Mouse (Mus musculus) midbrain, embryonic 16.5 days (tissue): ENCODE data around the gene Ulk4. TPM values are rescaled to one million over a fixed set of nuclear protein-coding genes. Genes with fewer than 3 reads are reported as not detected.

Source experiments
- ATAC-seq: fragments of 200-750 bp; cut with Nextera tagmentation; 2 replicates; pipeline ENCODE4 v1.8.0; 2017; ENCODE audit warnings: moderate TSS enrichment
- H3K27ac ChIP-seq: fragments of 300-500 bp; sonication (generic); 2 replicates; pipeline ENCODE4 v1.5.1; 2014; ENCODE audit warnings: mild to moderate bottlenecking, low read length, mixed read lengths
- H3K27me3 ChIP-seq: fragments of 300-500 bp; sonication (generic); 2 replicates; pipeline ENCODE4 v1.6.1; 2014; ENCODE audit warnings: low read depth, low read length, mixed read lengths; ENCODE audit not compliant: control insufficient read depth, insufficient read depth
- H3K36me3 ChIP-seq: fragments of 300-500 bp; sonication (generic); 2 replicates; pipeline ENCODE4 v1.6.1; 2014; ENCODE audit warnings: mild to moderate bottlenecking, low read length, moderate library complexity, mixed read lengths; ENCODE audit not compliant: control insufficient read depth, insufficient read depth
- H3K4me1 ChIP-seq: fragments of 300-500 bp; sonication (generic); 2 replicates; pipeline ENCODE4 v1.6.1; 2014; ENCODE audit warnings: mild to moderate bottlenecking, low read length, mixed read lengths; ENCODE audit not compliant: control insufficient read depth, insufficient read depth
- H3K4me2 ChIP-seq: fragments of 300-500 bp; sonication (generic); 2 replicates; pipeline ENCODE4 v1.6.1; 2014; ENCODE audit warnings: mild to moderate bottlenecking, low read length, mixed read lengths
- H3K4me3 ChIP-seq: fragments of 300-500 bp; sonication (generic); 2 replicates; pipeline ENCODE4 v1.5.1; 2014; ENCODE audit warnings: low read depth, mild to moderate bottlenecking, low read length, moderate library complexity, mixed read lengths
- H3K9ac ChIP-seq: fragments of 300-500 bp; sonication (generic); 2 replicates; pipeline ENCODE4 v1.6.1; 2014; ENCODE audit warnings: low read depth, low read length, mixed read lengths
- H3K9me3 ChIP-seq: fragments of 300-500 bp; sonication (generic); replicated peaks from 2 replicates; pipeline ENCODE4 v1.6.1; 2014; ENCODE audit warnings: mild to moderate bottlenecking, low read length, mixed read lengths; ENCODE audit not compliant: control insufficient read depth, poor library complexity, severe bottlenecking
- WGBS: fragments of 180-500 bp; shearing (Covaris S2); extraction: QIAGEN DNeasy Blood & Tissue Kit; methylation state at CpG from one replicate; pipeline ENCODE4 v1.1.7; 2014; 5-methylcytosine and 5-hydroxymethylcytosine counted together
- polyA plus RNA-seq: library from polyadenylated mRNA; unstranded; fragments of >200 nt; fragmentation: Nextera tagmentation; extraction: Ambion mirVana; gene quantifications from 2 replicates; pipeline ENCODE4 v1.2.1, GENCODE M21; 2015

Gene Ulk4
- 102 and 112 TPM in 2 replicates for polyA plus RNA-seq

DNA sequence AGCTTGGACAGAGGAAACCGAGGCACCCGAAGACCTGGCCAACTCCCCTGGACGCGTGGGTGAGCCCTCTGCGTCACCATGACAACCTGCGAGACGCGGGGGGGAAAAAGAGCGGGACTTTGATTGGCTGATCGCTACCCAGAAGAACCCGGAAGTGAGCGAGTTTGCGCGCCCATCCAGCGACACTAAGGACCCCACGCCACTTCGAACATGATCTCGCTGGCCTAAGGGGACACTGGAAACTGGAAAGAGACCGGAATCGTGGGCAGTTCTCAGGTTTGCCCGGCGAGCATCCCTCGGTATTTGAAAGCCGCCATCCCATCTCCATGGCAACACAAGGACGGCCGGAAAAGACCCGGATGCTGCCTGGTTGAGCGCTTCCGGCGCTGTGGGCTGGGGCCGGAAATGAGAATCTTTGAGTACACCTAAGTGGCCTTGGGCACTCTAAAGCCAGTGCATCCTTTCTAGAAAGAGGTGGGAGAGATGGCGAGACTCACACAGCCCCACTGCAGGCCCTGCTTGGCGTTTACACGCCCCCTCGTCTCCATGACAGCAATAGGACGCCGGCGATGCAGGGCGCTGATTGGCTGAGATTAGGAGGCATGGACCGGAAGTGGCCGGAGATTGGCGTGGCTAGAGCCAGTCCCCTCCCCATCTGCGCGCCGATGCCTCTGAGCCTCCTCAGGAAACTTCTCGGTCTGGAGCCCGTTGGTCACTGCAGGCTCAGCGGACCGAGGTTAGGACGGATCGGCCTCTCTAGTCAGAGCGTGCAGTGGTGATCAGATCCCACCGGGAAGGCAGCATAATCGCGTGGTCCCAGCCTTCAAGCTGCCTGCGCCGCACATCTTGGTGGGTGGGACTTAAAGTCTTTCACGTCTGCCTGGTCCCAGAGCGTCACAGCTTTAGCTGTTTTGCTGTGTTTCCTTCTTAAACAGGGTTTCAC, at the start of gene Ulk4:
Gene Ulk4 (minus strand): TSS at position 80 of the 943 bp plus-strand sequence.
- Histone ChIP-seq H3K4me1 (peaks cover 16% of the 10 kb centered on the region), H3K9ac (peak within 1 kb of the TSS; percentile 70), H3K36me3 (no peaks in the 10 kb centered on the region), H3K27ac (peak within 1 kb of the TSS; percentile 86), H3K4me2 (peak within 1 kb of the TSS; percentile 84), H3K27me3 (no peaks in the 10 kb centered on the region), H3K9me3 (no peaks in the 10 kb centered on the region), H3K4me3 (peak within 1 kb of the TSS; percentile 74)
- ATAC-seq = peak; percentile 97
- under 1% methylated on average over 59 of the region's 59 CpGs for WGBS

DNA sequence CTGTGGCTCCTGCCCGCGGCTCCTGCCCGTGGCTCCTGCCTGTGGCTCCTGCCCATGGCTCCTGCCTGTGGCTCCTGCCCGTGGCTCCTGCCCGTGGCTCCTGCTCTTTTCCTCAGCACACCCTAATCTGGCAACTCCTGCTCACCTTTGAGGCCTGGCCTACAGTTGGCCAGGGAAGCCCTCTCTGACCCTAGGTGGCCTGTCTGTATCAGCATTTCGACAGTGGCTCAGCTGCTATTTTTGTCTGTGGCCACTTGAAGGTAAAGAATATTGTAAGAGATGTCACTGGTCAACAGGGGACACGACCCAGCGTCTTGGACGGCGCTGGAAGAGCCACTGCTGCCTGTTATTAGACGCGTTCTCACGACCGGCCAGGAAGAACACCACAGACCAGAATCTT, 45.0 kb upstream of the Ulk4 start:
- no peaks in the 10 kb centered on the region for H3K9me3 ChIP-seq
- H3K4me3 ChIP-seq = no peak overlapping the region
- no peaks in the 10 kb centered on the region for H3K36me3 ChIP-seq
- no peak overlapping the region for H3K9ac ChIP-seq
- H3K27me3 ChIP-seq = no peaks in the 10 kb centered on the region
- H3K4me2 ChIP-seq = no peak overlapping the region
- H3K27ac ChIP-seq = no peak overlapping the region
- no peak for ATAC-seq
- peaks cover 3% of the 10 kb centered on the region; the same call in 1 of the 2 replicates for H3K4me1 ChIP-seq
- WGBS = 98% methylated on average over 14 of the region's 14 CpGs

GRCm38 (mm10) chr9:121321118-121321517, 44.1 kb upstream of the Ulk4 start:
- ATAC-seq = no peak
- Histone ChIP-seq H3K4me2 (no peak overlapping the region), H3K27me3 (no peaks in the 10 kb centered on the region), H3K27ac (no peak overlapping the region), H3K9me3 (no peaks in the 10 kb centered on the region), H3K4me3 (no peak overlapping the region), H3K4me1 (peaks cover 3% of the 10 kb centered on the region; the same call in 1 of the 2 replicates), H3K9ac (no peak overlapping the region), H3K36me3 (no peaks in the 10 kb centered on the region)
- WGBS = 77% methylated on average over 2 of the region's 2 CpGs

- H3K4me1 ChIP-seq = peaks cover 10% of the 10 kb centered on the region
- WGBS = 81% methylated on average over 2 of the region's 2 CpGs
- no peak for ATAC-seq
Observed at GRCm38 (mm10) chr9:121320433-121320832, 43.4 kb upstream of the Ulk4 start.

GRCm38 (mm10) chr9:121319323-121319966, 42.4 kb upstream of the Ulk4 start:
- H3K27ac ChIP-seq = peak overlapping the region; percentile 35
- WGBS = 53% methylated on average over 10 of the region's 10 CpGs
- H3K36me3 ChIP-seq = no peaks in the 10 kb centered on the region
- no peaks in the 10 kb centered on the region for H3K9me3 ChIP-seq
- H3K4me1 ChIP-seq = peaks cover 12% of the 10 kb centered on the region
- no peak overlapping the region for H3K9ac ChIP-seq
- no peak overlapping the region for H3K4me3 ChIP-seq
- no peak overlapping the region for H3K4me2 ChIP-seq
- peak; percentile 46; the same call in 1 of the 2 replicates for ATAC-seq
- no peaks in the 10 kb centered on the region for H3K27me3 ChIP-seq

More at GRCm38 (mm10) chr9:121320433-121320832, 43.4 kb upstream of the Ulk4 start:
- Histone ChIP-seq H3K27me3 (no peaks in the 10 kb centered on the region), H3K4me3 (no peak overlapping the region), H3K9ac (no peak overlapping the region), H3K36me3 (no peaks in the 10 kb centered on the region), H3K4me2 (no peak overlapping the region), H3K9me3 (no peaks in the 10 kb centered on the region), H3K27ac (no peak overlapping the region)

DNA sequence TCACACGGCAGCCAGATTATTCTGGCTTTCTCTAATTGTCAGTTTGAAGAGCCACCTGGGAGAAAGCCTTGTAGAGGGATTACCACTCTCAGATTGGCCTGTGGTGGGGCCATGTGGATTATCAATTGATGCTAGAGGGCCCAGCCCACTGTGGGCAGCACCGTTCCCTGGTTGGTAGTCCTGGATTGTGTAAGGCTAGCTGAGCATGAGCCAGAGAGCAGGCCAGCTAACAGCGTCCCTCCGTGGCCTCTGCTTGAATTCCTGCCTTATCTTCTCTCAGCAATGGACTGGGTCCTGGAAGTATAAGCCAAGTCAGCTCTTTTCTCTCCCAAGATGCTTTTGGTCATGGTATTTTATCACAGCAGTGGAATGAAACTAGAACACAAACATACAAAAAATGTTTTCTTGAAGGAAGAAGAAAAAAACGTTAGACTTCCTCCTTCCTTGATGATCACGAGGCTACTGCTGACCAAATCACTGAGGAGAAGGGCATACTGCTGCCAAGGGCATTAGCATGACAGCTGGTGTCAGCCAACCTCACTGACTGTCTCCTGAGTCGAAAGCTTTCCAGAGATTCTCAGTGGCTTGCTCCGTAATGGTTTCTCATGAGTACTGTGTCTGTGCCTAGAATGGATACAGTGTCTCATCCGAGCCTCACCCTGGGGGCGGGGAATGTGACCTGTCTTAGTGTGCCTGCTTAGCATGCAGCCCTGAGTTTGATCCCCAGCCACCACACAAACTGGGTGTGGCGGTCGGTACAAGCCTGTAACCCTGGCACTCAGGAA, 39.8 kb upstream of the Ulk4 start:
- no peaks in the 10 kb centered on the region for H3K36me3 ChIP-seq
- no peak overlapping the region for H3K9ac ChIP-seq
- H3K4me1 ChIP-seq = peaks cover 39% of the 10 kb centered on the region
- ATAC-seq = no peak
- WGBS = 40% methylated on average over 12 of the region's 12 CpGs
- no peak overlapping the region for H3K27ac ChIP-seq
- H3K9me3 ChIP-seq = no peaks in the 10 kb centered on the region
- no peaks in the 10 kb centered on the region for H3K27me3 ChIP-seq
- H3K4me2 ChIP-seq = no peak overlapping the region
- H3K4me3 ChIP-seq = no peak overlapping the region

- no peaks in the 10 kb centered on the region for H3K9me3 ChIP-seq
- H3K27me3 ChIP-seq = no peaks in the 10 kb centered on the region
- no peak for ATAC-seq
- no peak overlapping the region for H3K27ac ChIP-seq
- no peak overlapping the region for H3K4me2 ChIP-seq
- no peak overlapping the region for H3K4me3 ChIP-seq
- WGBS = 55% methylated on average over 4 of the region's 4 CpGs
- H3K36me3 ChIP-seq = no peaks in the 10 kb centered on the region
- no peak overlapping the region for H3K9ac ChIP-seq
- H3K4me1 ChIP-seq = peaks cover 39% of the 10 kb centered on the region
Observed at GRCm38 (mm10) chr9:121315901-121316595, 39.1 kb upstream of the Ulk4 start.

GRCm38 (mm10) chr9:121314541-121315152, 37.6 kb upstream of the Ulk4 start:
- 19% methylated on average over 14 of the region's 14 CpGs for WGBS
- Histone ChIP-seq H3K27ac (peak overlapping the region; percentile 71), H3K9me3 (no peaks in the 10 kb centered on the region), H3K27me3 (no peaks in the 10 kb centered on the region), H3K36me3 (no peaks in the 10 kb centered on the region), H3K4me2 (peak overlapping the region; percentile 49), H3K9ac (peak overlapping the region; percentile 27; the same call in 1 of the 2 replicates), H3K4me3 (peak overlapping the region; percentile 17; the same call in 1 of the 2 replicates), H3K4me1 (peaks cover 39% of the 10 kb centered on the region)
- no peak for ATAC-seq
